Mouse (Mus musculus): ENCODE results near the gene Pacsin3. TPM values are rescaled to one million over a fixed set of nuclear protein-coding genes. Genes with fewer than 3 reads are reported as not detected.

Pacsin3 gene
- polyA plus RNA-seq (2012), result 0.45 and 0.52 TPM in 2 replicates

DNA sequence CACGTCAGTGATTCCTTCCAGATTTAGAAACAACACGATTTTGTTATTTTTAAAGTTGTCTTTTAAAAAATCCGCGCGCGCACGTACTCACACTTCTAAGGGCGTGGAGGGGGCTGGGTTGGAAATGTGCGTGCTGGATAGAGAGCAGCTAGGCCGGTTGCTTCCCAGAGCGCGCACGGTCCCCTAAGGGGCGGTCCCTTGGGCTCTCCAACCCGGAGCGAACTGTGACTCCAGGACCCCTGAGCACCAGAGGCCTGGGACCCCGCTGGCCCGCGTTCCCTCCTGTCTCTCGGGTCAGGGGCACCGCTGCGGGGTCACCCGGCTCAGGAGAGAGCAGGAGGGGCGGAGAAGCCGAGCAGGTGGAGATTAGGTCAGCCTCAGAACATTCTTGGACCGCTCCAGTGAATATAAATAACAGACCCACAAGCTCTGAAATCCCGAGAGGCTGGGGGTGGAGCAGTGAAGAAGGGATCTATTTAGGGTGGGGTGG, at the start of gene Pacsin3:
Pacsin3 (plus strand) TSS at position 294 of the 490 bp plus-strand sequence.
- TF ChIP-seq GATA1 (IDR thresholded peaks at IDR 0.05; ENCODE audit: low read length), result no peak

GRCm38 (mm10) chr2:91206254-91206775, 49.4 kb upstream of the Pacsin3 start:
- TF ChIP-seq GATA1 (IDR thresholded peaks at IDR 0.05; ENCODE audit: low read length), result no peak

- no peak for TF ChIP-seq GATA1 (IDR thresholded peaks at IDR 0.05; ENCODE audit: low read length)
Observed at GRCm38 (mm10) chr2:91213311-91213710, 42.4 kb upstream of the Pacsin3 start.

DNA sequence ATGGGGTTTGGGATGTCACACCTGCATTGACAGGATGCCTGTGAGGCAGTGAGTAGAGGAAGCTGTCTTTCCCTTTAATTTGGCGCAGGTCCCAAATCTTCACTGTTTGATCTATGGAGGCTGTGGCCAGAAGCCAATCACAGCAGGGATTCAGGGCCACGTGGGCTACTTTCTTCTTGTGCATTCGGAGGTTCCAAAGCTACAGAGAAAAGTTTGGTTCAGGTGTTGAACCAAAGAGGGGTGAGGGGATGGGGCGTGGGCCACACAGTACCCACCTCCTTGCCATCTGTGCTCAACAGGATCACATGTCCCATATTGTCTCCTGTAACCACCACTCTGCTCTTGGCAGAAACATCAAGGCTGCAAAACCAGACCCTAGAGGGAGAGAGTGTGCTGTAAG, 38.7 kb upstream of the Pacsin3 start:
- no peak for TF ChIP-seq GATA1 (IDR thresholded peaks at IDR 0.05; ENCODE audit: low read length)

- no peak for TF ChIP-seq GATA1 (IDR thresholded peaks at IDR 0.05; ENCODE audit: low read length)
Observed at GRCm38 (mm10) chr2:91220501-91220900, 35.3 kb upstream of the Pacsin3 start.

DNA sequence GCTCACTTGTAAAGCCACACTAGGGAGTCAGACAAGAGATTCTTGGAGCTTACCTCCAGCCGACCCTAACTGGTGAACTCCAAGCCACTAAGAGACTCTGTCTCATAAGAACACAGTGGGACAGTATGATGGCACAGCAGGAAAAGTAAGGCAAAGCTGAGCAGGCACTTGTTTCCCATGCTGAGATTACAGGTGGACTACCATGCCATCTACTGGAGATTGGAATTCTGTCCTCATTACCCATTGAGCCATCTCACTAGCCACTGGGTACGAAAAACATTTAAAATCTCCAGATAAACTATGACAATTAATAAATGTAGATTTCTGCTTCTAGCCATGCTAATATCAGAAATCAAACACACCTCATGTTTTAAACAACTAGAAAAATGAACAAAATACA, 32.1 kb upstream of the Pacsin3 start:
- TF ChIP-seq GATA1 (IDR thresholded peaks at IDR 0.05; ENCODE audit: low read length), result no peak

DNA sequence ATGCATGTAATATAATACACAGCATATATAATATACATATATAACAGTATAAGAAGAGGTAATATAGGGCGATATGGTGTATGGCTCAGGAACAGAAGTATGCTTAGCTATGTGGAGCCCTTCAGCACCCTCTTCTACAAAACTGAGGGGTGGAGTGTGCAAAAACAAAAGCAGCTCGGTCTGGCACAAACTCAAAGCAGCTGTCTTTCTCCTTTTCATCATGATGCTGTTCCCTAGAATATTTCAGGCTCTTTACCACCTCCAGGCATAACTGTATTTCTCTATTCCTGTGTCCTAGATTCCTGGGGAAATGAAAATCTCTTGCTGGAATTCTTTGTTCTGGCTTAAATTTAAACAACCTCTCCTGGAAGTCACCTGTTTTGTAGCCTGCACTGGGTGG, 26.0 kb upstream of the Pacsin3 start:
- TF ChIP-seq GATA1 (IDR thresholded peaks at IDR 0.05; ENCODE audit: low read length), result no peak

DNA sequence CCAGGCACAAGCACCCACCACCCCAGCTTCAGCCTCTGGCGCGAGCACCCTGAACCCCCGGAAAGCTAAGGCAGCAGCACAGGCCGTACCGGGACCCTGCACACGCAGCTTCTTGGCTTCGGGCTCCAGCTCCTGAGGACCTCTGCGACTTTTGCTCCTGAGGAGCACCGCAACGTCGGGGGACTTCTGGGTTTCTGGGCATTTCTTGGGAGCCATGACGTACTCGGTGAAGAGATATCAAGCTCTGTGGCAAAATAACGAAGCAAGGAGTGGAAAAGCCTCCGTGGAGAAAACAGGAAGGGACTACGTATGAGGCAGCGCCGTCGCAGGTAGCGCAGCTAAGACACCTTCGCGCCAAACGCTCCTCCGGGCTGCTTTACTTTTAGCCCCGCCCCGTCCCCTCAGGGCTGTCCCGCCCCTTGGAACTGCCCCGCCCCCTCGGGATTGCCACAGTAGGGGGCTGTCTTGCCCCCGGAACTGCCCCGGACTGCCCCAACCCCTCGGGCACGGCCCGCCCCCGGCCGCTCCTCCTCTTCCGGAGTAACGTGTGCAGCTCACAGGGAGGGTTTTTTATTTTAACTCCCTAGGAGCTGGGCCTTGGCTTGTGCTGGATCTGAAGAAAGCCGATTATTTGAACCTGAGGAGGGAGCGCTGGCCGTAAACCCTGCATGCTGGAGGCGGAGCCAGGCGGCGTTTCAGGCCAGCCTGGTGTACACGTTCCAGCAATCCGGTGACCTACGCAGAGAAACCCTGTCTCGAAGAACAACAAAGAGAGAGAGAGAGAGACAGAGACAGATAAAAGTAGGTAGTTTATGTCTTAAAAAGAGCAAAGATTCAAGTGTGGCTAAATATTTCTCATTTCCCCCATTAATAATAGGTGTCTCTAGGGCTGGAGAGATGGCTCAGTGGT, 18.9 kb upstream of the Pacsin3 start, which contains the start of gene Ddb2:
Ddb2 (minus strand) TSS at position 382 of the 910 bp plus-strand sequence.
- TF ChIP-seq GATA1 (IDR thresholded peaks at IDR 0.05; ENCODE audit: low read length), result no peak

DNA sequence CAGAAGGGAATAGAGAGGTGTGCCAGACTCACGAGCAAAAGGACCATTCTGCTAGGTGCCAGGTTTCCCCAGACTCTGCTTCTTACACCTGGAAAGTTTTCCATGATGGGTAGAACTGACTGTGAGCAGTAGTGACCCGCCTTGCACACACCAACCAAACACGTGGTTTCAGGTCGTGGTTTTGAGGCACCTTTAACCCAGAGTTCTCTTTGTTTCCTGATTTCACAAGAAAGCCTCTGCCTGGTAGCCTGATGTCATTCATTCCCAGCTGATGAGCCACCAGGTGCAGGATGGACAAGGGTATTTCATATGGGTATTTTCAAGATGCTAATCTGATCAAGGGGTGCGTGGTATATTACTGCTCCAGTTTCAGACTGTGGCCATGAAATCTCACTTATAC, 13.2 kb upstream of the Pacsin3 start:
- no peak for TF ChIP-seq GATA1 (IDR thresholded peaks at IDR 0.05; ENCODE audit: low read length)

- TF ChIP-seq GATA1 (IDR thresholded peaks at IDR 0.05; ENCODE audit: low read length), result no peak
Observed at GRCm38 (mm10) chr2:91243416-91243815, 12.3 kb upstream of the Pacsin3 start.

GRCm38 (mm10) chr2:91244557-91245228, 11.1 kb upstream of the Pacsin3 start:
- TF ChIP-seq GATA1 (IDR thresholded peaks at IDR 0.05; ENCODE audit: low read length), result no peak

GRCm38 (mm10) chr2:91248366-91248765, 7.4 kb upstream of the Pacsin3 start:
- TF ChIP-seq GATA1 (IDR thresholded peaks at IDR 0.05; ENCODE audit: low read length), result no peak

DNA sequence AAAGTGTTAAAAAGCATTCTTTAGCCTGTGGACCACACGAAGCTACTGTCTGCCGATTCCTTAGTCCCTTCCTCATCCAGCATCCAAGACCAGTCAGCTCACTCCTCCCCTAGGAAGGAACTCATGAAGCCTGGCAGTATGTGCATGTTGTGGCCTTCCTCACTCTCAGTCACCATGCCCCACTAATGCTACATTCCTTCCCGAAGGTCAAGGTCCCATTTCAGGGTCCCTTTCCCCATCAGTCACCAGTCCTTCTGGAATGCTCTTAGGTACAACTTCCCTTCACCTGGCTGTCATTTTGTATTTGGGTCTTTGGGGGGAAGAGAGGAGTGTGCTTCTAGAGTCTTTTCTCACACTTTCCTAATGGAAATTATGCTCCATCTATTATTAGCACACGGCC, 3.8 kb upstream of the Pacsin3 start:
- no peak for TF ChIP-seq GATA1 (IDR thresholded peaks at IDR 0.05; ENCODE audit: low read length)

DNA sequence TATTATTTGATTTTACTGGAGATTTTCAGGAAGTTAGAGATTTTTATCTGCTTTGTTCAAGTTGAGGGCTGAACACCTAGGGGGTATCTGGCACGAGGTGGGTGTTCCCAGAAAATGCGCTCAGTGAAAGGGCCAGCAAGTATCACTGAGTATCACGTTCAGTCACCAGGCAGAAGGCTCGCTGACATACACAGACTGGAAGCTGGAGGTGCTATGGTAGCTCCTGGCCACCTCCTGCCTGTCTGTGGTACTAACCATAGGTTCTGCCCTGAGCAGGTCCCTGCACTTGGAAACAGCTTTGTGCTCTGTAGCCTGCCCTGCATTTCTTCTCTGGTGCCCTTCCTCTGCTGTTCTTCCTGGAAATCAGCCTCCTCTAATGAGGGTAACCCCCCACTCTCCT, 3.2 kb upstream of the Pacsin3 start:
- TF ChIP-seq GATA1 (IDR thresholded peaks at IDR 0.05; ENCODE audit: low read length), result no peak

DNA sequence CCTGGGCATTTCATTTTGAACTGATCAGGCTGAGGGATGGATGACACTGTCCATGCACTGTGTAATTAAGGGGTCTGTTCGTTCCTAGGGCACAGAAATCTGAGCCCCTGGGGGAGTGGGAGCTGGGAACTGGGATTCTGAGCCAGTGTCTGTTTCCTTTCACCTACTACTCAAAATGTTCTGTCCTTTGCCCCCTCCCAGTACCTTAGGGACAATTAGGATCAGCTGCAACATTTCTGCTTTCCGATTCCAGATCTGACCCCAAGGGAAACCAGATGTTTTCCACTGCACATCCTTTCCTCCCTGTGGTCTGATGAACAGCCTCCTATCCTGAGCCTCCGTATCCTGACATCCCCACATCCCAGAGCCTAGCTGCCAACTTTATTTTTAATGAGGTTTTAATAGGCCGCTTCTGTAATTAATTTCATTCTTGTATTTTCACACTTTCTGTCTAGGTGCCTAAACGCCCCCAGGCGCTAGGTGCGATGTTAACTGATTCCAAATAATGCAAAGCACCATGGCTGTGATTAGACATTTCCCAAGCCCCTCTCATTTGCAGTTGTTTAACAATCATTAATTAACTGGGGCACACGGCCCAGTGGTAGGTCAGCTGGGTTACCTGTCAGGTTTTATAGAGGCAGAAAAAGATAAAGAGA, 901 bp upstream of the Pacsin3 start:
- TF ChIP-seq GATA1 (IDR thresholded peaks at IDR 0.05; ENCODE audit: low read length), result no peak

Measured in G1E-ER4 (cell line).